Comparison of ENCODE assay signal across 28 mouse cellular contexts in the genomic region with DNA sequence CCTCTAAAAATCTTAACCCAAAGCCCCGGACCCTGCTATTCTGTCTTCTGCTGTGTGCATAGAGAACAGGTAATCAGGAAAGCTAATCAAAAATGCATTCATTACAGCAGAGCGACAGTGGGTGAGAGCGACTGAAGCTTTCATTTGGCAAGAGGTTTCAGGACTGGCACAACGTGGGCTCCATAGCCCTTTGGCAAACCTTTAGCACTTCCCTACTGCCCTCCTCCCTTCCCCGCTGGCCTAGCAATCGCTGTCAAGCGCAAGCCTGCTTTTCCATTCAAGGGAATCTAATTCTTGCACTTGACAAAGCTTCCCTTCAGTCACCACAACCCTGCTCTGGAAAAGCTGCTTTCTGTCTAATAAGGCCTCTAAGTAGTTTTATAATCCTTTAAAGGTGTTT. TPM values are rescaled to one million over a fixed set of nuclear protein-coding genes. Genes with fewer than 3 reads are reported as not detected.
DNase-seq lines count a peak whose midpoint lies in the region; ATAC-seq lines count a peak whose summit lies in the region.
"Had no signal": no experiment of that assay in that cellular context is flagged by ENCODE, and none has a peak within 500 bp of the region (broad histone marks: within the 10 kb centered on the region; RNA-seq: fewer than 3 reads in every experiment).

No protein-coding gene starts in this region.

- ATAC-seq in hindbrain, embryonic 16.5 days = peak; percentile 69; the same call in 1 of the 2 replicates
- no peak for ATAC-seq in hindbrain, embryonic 13.5 days (ENCODE audit: low FRiP score)
- ATAC-seq in midbrain, embryonic 15.5 days (replicated peaks) = 0 out of 2 replicates have a peak, but pooled peaks have one; percentile 33
- ATAC-seq in midbrain, embryonic 13.5 days = no peak
- ATAC-seq: lung, postnatal 0 days had no signal

- H3K4me1 ChIP-seq in hindbrain, embryonic 16.5 days (ENCODE audit: control insufficient read depth, insufficient read depth, low read depth, low read length) = no peaks in the 10 kb centered on the region
- no peaks in the 10 kb centered on the region for H3K4me1 ChIP-seq in hindbrain, embryonic 13.5 days (replicated peaks)
- H3K4me1 ChIP-seq in midbrain, embryonic 15.5 days = no peaks in the 10 kb centered on the region
- H3K4me1 ChIP-seq in midbrain, embryonic 13.5 days (replicated peaks) = no peaks in the 10 kb centered on the region
- H3K4me1 ChIP-seq: embryonic facial prominence, embryonic 12.5 days; hindbrain, embryonic 10.5 days; kidney, embryonic 15.5 days; limb, embryonic 10.5 days; limb, embryonic 15.5 days; liver, embryonic 13.5 days had no signal

- H3K9ac ChIP-seq in hindbrain, embryonic 16.5 days (ENCODE audit: low read depth, low read length) = no peak overlapping the region
- H3K9ac ChIP-seq in hindbrain, embryonic 13.5 days = no peak overlapping the region
- H3K9ac ChIP-seq in midbrain, embryonic 15.5 days = no peak overlapping the region
- H3K9ac ChIP-seq in midbrain, embryonic 13.5 days (replicated peaks) = no peak overlapping the region
- H3K9ac ChIP-seq: embryonic facial prominence, embryonic 12.5 days; kidney, embryonic 15.5 days; limb, embryonic 15.5 days; liver, embryonic 13.5 days had no signal

- H3K27me3 ChIP-seq in hindbrain, embryonic 16.5 days (replicated peaks; ENCODE audit: control insufficient read depth, insufficient read depth, low read length) = no peaks in the 10 kb centered on the region
- no peaks in the 10 kb centered on the region for H3K27me3 ChIP-seq in hindbrain, embryonic 13.5 days
- no peaks in the 10 kb centered on the region for H3K27me3 ChIP-seq in midbrain, embryonic 15.5 days (replicated peaks)
- H3K27me3 ChIP-seq in midbrain, embryonic 13.5 days = no peaks in the 10 kb centered on the region
- H3K27me3 ChIP-seq: CH12.LX; embryonic facial prominence, embryonic 12.5 days; kidney, embryonic 15.5 days; limb, embryonic 15.5 days; liver, embryonic 13.5 days had no signal

- DNase-seq in cerebellum, postnatal 10 days = peak; percentile 59 to 72
- DNase-seq in cerebellum, adult 8-10 months = no peak
- no peak for DNase-seq in T-cell, adult 2 months (ENCODE audit: low spot score)
- DNase-seq: adrenal gland, postnatal 10 days; cerebellum, adult 11-12 months; cerebellum, postnatal 36 days; gastrocnemius, postnatal 14 days; heart, postnatal 14 days; kidney, adult 18-20 months; kidney, postnatal 25 days; liver, embryonic 13.5 days; lung, adult 18-20 months; lung, postnatal 4 days; spleen, adult 18-20 months; thymus, postnatal 14 days had no signal

- no peaks in the 10 kb centered on the region for H3K36me3 ChIP-seq in hindbrain, embryonic 16.5 days (ENCODE audit: control insufficient read depth, insufficient read depth, low read length)
- no peaks in the 10 kb centered on the region for H3K36me3 ChIP-seq in hindbrain, embryonic 13.5 days
- H3K36me3 ChIP-seq in midbrain, embryonic 15.5 days (replicated peaks) = no peaks in the 10 kb centered on the region
- H3K36me3 ChIP-seq in midbrain, embryonic 13.5 days = no peaks in the 10 kb centered on the region
- H3K36me3 ChIP-seq: embryonic facial prominence, embryonic 12.5 days; hindbrain, embryonic 10.5 days; kidney, embryonic 15.5 days; limb, embryonic 10.5 days; limb, embryonic 15.5 days; liver, embryonic 13.5 days had no signal

- 34% methylated on average over 7 of the region's 7 CpGs for WGBS in hindbrain, embryonic 16.5 days
- WGBS in hindbrain, embryonic 13.5 days = 43% methylated on average over 7 of the region's 7 CpGs
- 44% methylated on average over 7 of the region's 7 CpGs for WGBS in midbrain, embryonic 15.5 days
- WGBS in midbrain, embryonic 13.5 days = 37% methylated on average over 7 of the region's 7 CpGs

- H3K4me3 ChIP-seq in hindbrain, embryonic 16.5 days (ENCODE audit: low read length) = no peak overlapping the region
- no peak overlapping the region for H3K4me3 ChIP-seq in hindbrain, embryonic 13.5 days
- H3K4me3 ChIP-seq in midbrain, embryonic 15.5 days = no peak overlapping the region
- no peak overlapping the region for H3K4me3 ChIP-seq in midbrain, embryonic 13.5 days (replicated peaks)
- H3K4me3 ChIP-seq: embryonic facial prominence, embryonic 12.5 days; hindbrain, embryonic 10.5 days; kidney, embryonic 15.5 days; limb, embryonic 10.5 days; limb, embryonic 15.5 days; liver, embryonic 13.5 days; megakaryocyte, embryonic 14.5 days had no signal

- no peak overlapping the region for H3K4me2 ChIP-seq in hindbrain, embryonic 16.5 days (ENCODE audit: low read length)
- H3K4me2 ChIP-seq in hindbrain, embryonic 13.5 days = no peak overlapping the region
- no peak overlapping the region for H3K4me2 ChIP-seq in midbrain, embryonic 15.5 days
- H3K4me2 ChIP-seq in midbrain, embryonic 13.5 days (replicated peaks) = no peak overlapping the region
- H3K4me2 ChIP-seq: embryonic facial prominence, embryonic 12.5 days; kidney, embryonic 15.5 days; limb, embryonic 15.5 days; liver, embryonic 13.5 days had no signal

- no peak overlapping the region for H3K27ac ChIP-seq in hindbrain, embryonic 16.5 days (ENCODE audit: low read depth, low read length)
- H3K27ac ChIP-seq in hindbrain, embryonic 13.5 days = no peak overlapping the region; the same call in 1 of the 2 replicates
- H3K27ac ChIP-seq in midbrain, embryonic 15.5 days = no peak overlapping the region
- H3K27ac ChIP-seq in midbrain, embryonic 13.5 days = no peak overlapping the region
- H3K27ac ChIP-seq: embryonic facial prominence, embryonic 12.5 days; hindbrain, embryonic 10.5 days; kidney, embryonic 15.5 days; limb, embryonic 10.5 days; limb, embryonic 15.5 days; liver, embryonic 13.5 days had no signal

- H3K9me3 ChIP-seq in hindbrain, embryonic 16.5 days (ENCODE audit: control insufficient read depth, low read length) = no peaks in the 10 kb centered on the region
- H3K9me3 ChIP-seq in hindbrain, embryonic 13.5 days = no peaks in the 10 kb centered on the region
- no peaks in the 10 kb centered on the region for H3K9me3 ChIP-seq in midbrain, embryonic 15.5 days
- H3K9me3 ChIP-seq in midbrain, embryonic 13.5 days = no peaks in the 10 kb centered on the region
- H3K9me3 ChIP-seq: embryonic facial prominence, embryonic 12.5 days; hindbrain, embryonic 10.5 days; kidney, embryonic 15.5 days; limb, embryonic 10.5 days; limb, embryonic 15.5 days; liver, embryonic 13.5 days; megakaryocyte, embryonic 14.5 days had no signal

RNA-seq across cellular contexts. Expression of a gene that starts 13.6 kb away (rescaled TPM):
- 20.4 and 20.5 TPM in 2 replicates for polyA plus RNA-seq in hindbrain, embryonic 16.5 days (2015; fragmentation: Nextera tagmentation; extraction: Ambion mirVana)
- 13.3 and 13.4 TPM in 2 replicates for polyA plus RNA-seq in hindbrain, embryonic 13.5 days (2015; fragmentation: Nextera tagmentation; extraction: Ambion mirVana)
- polyA plus RNA-seq in midbrain, embryonic 15.5 days (2015; fragmentation: Nextera tagmentation; extraction: Ambion mirVana) = 17.8 and 22.2 TPM in 2 replicates
- 11.5 and 12.1 TPM in 2 replicates for polyA plus RNA-seq in midbrain, embryonic 13.5 days (2015; fragmentation: Nextera tagmentation; extraction: Ambion mirVana)
- polyA plus RNA-seq: C2C12 had no signal

Comparison
In these comparisons a context has a peak if more than half of its experiments do, and no peak if none do; other contexts are left out.
1. DNase-seq: peak in cerebellum, postnatal 10 days (2 of 2); none in cerebellum, adult 8-10 months (single experiment) and T-cell, adult 2 months (single experiment).
2. ATAC-seq: peak in hindbrain, embryonic 16.5 days (single experiment) and midbrain, embryonic 15.5 days (single experiment); none in hindbrain, embryonic 13.5 days (single experiment) and midbrain, embryonic 13.5 days (single experiment).